Mouse (Mus musculus) megakaryocyte-erythroid progenitor cell, adult 5-6 weeks (primary cell): ENCODE results near the gene Myt1. TPM values are rescaled to one million over a fixed set of nuclear protein-coding genes. Genes with fewer than 3 reads are reported as not detected.
A peak's percentile ranks its signal among the peaks of the same experiment; 100 is the strongest.
"Not testable (repeated sequence)": the region's sequence is repeated elsewhere in the genome, so short reads cannot be mapped to it uniquely, and the experiment has no call there.

Experiments used
- ATAC-seq: replicated peaks from 2 replicates; pipeline ENCODE4 v1.8.0; 2016; ENCODE audit warnings: mild to moderate bottlenecking, inconsistent platforms; ENCODE audit not compliant: severe bottlenecking, poor library complexity, low FRiP score, low TSS enrichment
- total RNA-seq, 2 experiments: library from RNA; stranded (forward) in 1 of 2; stranded (reverse) in 1 of 2; fragments of 200-1000, 215-1000 nt in 1 of 2; fragments of >200 nt in 1 of 2; fragmentation: Nextera tagmentation in 1 of 2; gene quantifications; 2 replicates each; pipeline ENCODE4 v1.2.3; 2014 to 2017

Myt1 gene
- total RNA-seq, 2 experiments from 2014 or later, result not detected

GRCm38 (mm10) chr2:181773203-181773602 is 10.1 kb downstream of the Myt1 start:
- ATAC-seq, result no peak

GRCm38 (mm10) chr2:181775786-181776185 is 12.7 kb downstream of the Myt1 start:
- ATAC-seq, result no peak

GRCm38 (mm10) chr2:181777715-181778114 is 14.6 kb downstream of the Myt1 start:
- ATAC-seq, result peak; percentile 68; the same call in 1 of the 2 replicates

GRCm38 (mm10) chr2:181781421-181781820 is 18.3 kb downstream of the Myt1 start:
- ATAC-seq, result no peak

GRCm38 (mm10) chr2:181787852-181788251 is 24.7 kb downstream of the Myt1 start:
- ATAC-seq, result no peak

GRCm38 (mm10) chr2:181789396-181789795 is 26.3 kb downstream of the Myt1 start:
- no peak for ATAC-seq

- ATAC-seq, result not testable (repeated sequence)
Measured at GRCm38 (mm10) chr2:181793186-181793585, 30.1 kb downstream of the Myt1 start.

- no peak for ATAC-seq
Measured at GRCm38 (mm10) chr2:181795641-181796130, 32.6 kb downstream of the Myt1 start.

- no peak for ATAC-seq
Measured at GRCm38 (mm10) chr2:181797672-181798071, 34.5 kb downstream of the Myt1 start.

GRCm38 (mm10) chr2:181829032-181829650 is 66.0 kb downstream of the Myt1 start:
- ATAC-seq, result peak; percentile 66

- no peak for ATAC-seq
Measured at GRCm38 (mm10) chr2:181832745-181833144, 69.6 kb downstream of the Myt1 start.

- peak; percentile 91 for ATAC-seq
Measured at GRCm38 (mm10) chr2:181837372-181838292, 74.5 kb downstream of the Myt1 start, which contains the start of gene Pcmtd2. Gene Pcmtd2 (plus strand): TSS chr2:181837854.

- peak; percentile 20; the same call in 1 of the 2 replicates for ATAC-seq
Measured at GRCm38 (mm10) chr2:181838293-181838680, 75.2 kb downstream of the Myt1 start.

- no peak for ATAC-seq
Measured at GRCm38 (mm10) chr2:181845709-181846394, 82.7 kb downstream of the Myt1 start.

- ATAC-seq, result peak; percentile 99
Measured at GRCm38 (mm10) chr2:181863791-181864535, 100.8 kb downstream of the Myt1 start, which contains the start of gene Polr3k. Gene Polr3k (plus strand): TSS chr2:181864337.

- ATAC-seq, result no peak
Measured at GRCm38 (mm10) chr2:181864536-181864860, 101.4 kb downstream of the Myt1 start.

GRCm38 (mm10) chr2:181866931-181867330 is 103.8 kb downstream of the Myt1 start:
- ATAC-seq, result no peak

- no peak for ATAC-seq
Measured at GRCm38 (mm10) chr2:181871039-181871438, 107.9 kb downstream of the Myt1 start.
